Mouse (Mus musculus): ENCODE measurements around the gene Pbx4. TPM values are rescaled to one million over a fixed set of nuclear protein-coding genes. Genes with fewer than 3 reads are reported as not detected.

Gene Pbx4
- polyA plus RNA-seq, 1 experiment from 2014 or later: 8.8 TPM

- ATAC-seq (ENCODE audit: insufficient number of reproducible peaks, insufficient read depth, low FRiP score, low read depth): peak; percentile 14
- Histone ChIP-seq H3K27me3 (ENCODE audit: control insufficient read depth, insufficient read depth, low read length) (no peaks in the 10 kb centered on the region), H3K9ac (replicated peaks; ENCODE audit: low read depth, low read length) (peak within 1 kb of the TSS; percentile 68), H3K4me2 (replicated peaks; ENCODE audit: low read depth, low read length) (peak within 1 kb of the TSS; percentile 98), H3K27ac (ENCODE audit: low read length) (peak within 1 kb of the TSS; percentile 91), H3K4me3 (ENCODE audit: low read depth, low read length) (peak within 1 kb of the TSS; percentile 75), H3K36me3 (ENCODE audit: control insufficient read depth, insufficient read depth, low read length) (no peaks in the 10 kb centered on the region; the same call in 1 of the 2 replicates), H3K4me1 (ENCODE audit: control insufficient read depth, insufficient read depth, low read length) (peaks cover 11% of the 10 kb centered on the region; the same call in 1 of the 2 replicates), H3K9me3 (ENCODE audit: control insufficient read depth, low read depth, low read length) (no peaks in the 10 kb centered on the region)
- 3% methylated on average over 88 of the region's 89 CpGs for WGBS
These were observed 70.1 kb downstream of the Pbx4 start, which contains the start of the genes Tssk6, Ndufa13 and Yjefn3 for GRCm38 (mm10) chr8:69902163-69903062. Tssk6 (plus strand) TSS chr8:69902184. Ndufa13 (minus strand) TSS chr8:69902558. Yjefn3 (minus strand) TSS chr8:69902712.

- Histone ChIP-seq H3K4me3 (ENCODE audit: low read depth, low read length) (peak overlapping the region; percentile 75), H3K27ac (ENCODE audit: low read length) (peak overlapping the region; percentile 91), H3K9me3 (ENCODE audit: control insufficient read depth, low read depth, low read length) (no peaks in the 10 kb centered on the region), H3K36me3 (ENCODE audit: control insufficient read depth, insufficient read depth, low read length) (peaks cover 4% of the 10 kb centered on the region; the same call in 1 of the 2 replicates), H3K27me3 (ENCODE audit: control insufficient read depth, insufficient read depth, low read length) (no peaks in the 10 kb centered on the region), H3K9ac (replicated peaks; ENCODE audit: low read depth, low read length) (peak overlapping the region; percentile 65), H3K4me2 (replicated peaks; ENCODE audit: low read depth, low read length) (peak overlapping the region; percentile 98), H3K4me1 (ENCODE audit: control insufficient read depth, insufficient read depth, low read length) (peaks cover 11% of the 10 kb centered on the region; the same call in 1 of the 2 replicates)
- under 1% methylated on average over 45 of the region's 45 CpGs for WGBS
- peak; percentile 87 for ATAC-seq (ENCODE audit: insufficient number of reproducible peaks, insufficient read depth, low FRiP score, low read depth)
These were observed 70.8 kb downstream of the Pbx4 start for GRCm38 (mm10) chr8:69903063-69903542.

- Histone ChIP-seq H3K4me2 (replicated peaks; ENCODE audit: low read depth, low read length) (no peak overlapping the region), H3K4me1 (ENCODE audit: control insufficient read depth, insufficient read depth, low read length) (peaks cover 11% of the 10 kb centered on the region; the same call in 1 of the 2 replicates), H3K4me3 (ENCODE audit: low read depth, low read length) (peak overlapping the region; percentile 75; the same call in 1 of the 2 replicates), H3K27ac (ENCODE audit: low read length) (no peak overlapping the region), H3K27me3 (ENCODE audit: control insufficient read depth, insufficient read depth, low read length) (no peaks in the 10 kb centered on the region), H3K36me3 (ENCODE audit: control insufficient read depth, insufficient read depth, low read length) (peaks cover 7% of the 10 kb centered on the region; the same call in 1 of the 2 replicates), H3K9ac (replicated peaks; ENCODE audit: low read depth, low read length) (no peak overlapping the region), H3K9me3 (ENCODE audit: control insufficient read depth, low read depth, low read length) (no peaks in the 10 kb centered on the region)
- 78% methylated on average over 8 of the region's 8 CpGs for WGBS
- ATAC-seq (ENCODE audit: insufficient number of reproducible peaks, insufficient read depth, low FRiP score, low read depth): no peak
These were observed 71.8 kb downstream of the Pbx4 start for GRCm38 (mm10) chr8:69904096-69904495.

GRCm38 (mm10) chr8:69906260-69906659 is 74.0 kb downstream of the Pbx4 start:
- Histone ChIP-seq H3K27me3 (ENCODE audit: control insufficient read depth, insufficient read depth, low read length) (no peaks in the 10 kb centered on the region), H3K9me3 (ENCODE audit: control insufficient read depth, low read depth, low read length) (no peaks in the 10 kb centered on the region), H3K9ac (replicated peaks; ENCODE audit: low read depth, low read length) (no peak overlapping the region), H3K4me2 (replicated peaks; ENCODE audit: low read depth, low read length) (no peak overlapping the region), H3K36me3 (ENCODE audit: control insufficient read depth, insufficient read depth, low read length) (peaks cover 21% of the 10 kb centered on the region), H3K27ac (ENCODE audit: low read length) (no peak overlapping the region), H3K4me1 (ENCODE audit: control insufficient read depth, insufficient read depth, low read length) (0 out of 2 replicates have a peak, but pooled peaks cover 4% of the 10 kb centered on the region), H3K4me3 (ENCODE audit: low read depth, low read length) (no peak overlapping the region)
- WGBS: 94% methylated on average over 2 of the region's 2 CpGs
- no peak for ATAC-seq (ENCODE audit: insufficient number of reproducible peaks, insufficient read depth, low FRiP score, low read depth)

- no peak overlapping the region for H3K27ac ChIP-seq (ENCODE audit: low read length)
- H3K4me1 ChIP-seq (ENCODE audit: control insufficient read depth, insufficient read depth, low read length): 0 out of 2 replicates have a peak, but pooled peaks cover 2% of the 10 kb centered on the region
- no peak overlapping the region for H3K4me2 ChIP-seq (replicated peaks; ENCODE audit: low read depth, low read length)
- no peak overlapping the region for H3K4me3 ChIP-seq (ENCODE audit: low read depth, low read length)
- no peak overlapping the region for H3K9ac ChIP-seq (replicated peaks; ENCODE audit: low read depth, low read length)
- 86% methylated on average over 2 of the region's 2 CpGs for WGBS
- H3K9me3 ChIP-seq (ENCODE audit: control insufficient read depth, low read depth, low read length): no peaks in the 10 kb centered on the region
- no peaks in the 10 kb centered on the region for H3K27me3 ChIP-seq (ENCODE audit: control insufficient read depth, insufficient read depth, low read length)
- peaks cover 28% of the 10 kb centered on the region for H3K36me3 ChIP-seq (ENCODE audit: control insufficient read depth, insufficient read depth, low read length)
- ATAC-seq (ENCODE audit: insufficient number of reproducible peaks, insufficient read depth, low FRiP score, low read depth): no peak
These were observed 74.8 kb downstream of the Pbx4 start for GRCm38 (mm10) chr8:69907106-69907505.

GRCm38 (mm10) chr8:69911917-69912316 is 79.6 kb downstream of the Pbx4 start:
- H3K9me3 ChIP-seq (ENCODE audit: control insufficient read depth, low read depth, low read length): no peaks in the 10 kb centered on the region
- ATAC-seq (ENCODE audit: insufficient number of reproducible peaks, insufficient read depth, low FRiP score, low read depth): no peak
- H3K36me3 ChIP-seq (ENCODE audit: control insufficient read depth, insufficient read depth, low read length): peaks cover 56% of the 10 kb centered on the region
- WGBS: 94% methylated on average over 13 of the region's 13 CpGs
- no peaks in the 10 kb centered on the region for H3K4me1 ChIP-seq (ENCODE audit: control insufficient read depth, insufficient read depth, low read length)
- H3K4me3 ChIP-seq (ENCODE audit: low read depth, low read length): no peak overlapping the region
- H3K4me2 ChIP-seq (replicated peaks; ENCODE audit: low read depth, low read length): no peak overlapping the region
- no peaks in the 10 kb centered on the region for H3K27me3 ChIP-seq (ENCODE audit: control insufficient read depth, insufficient read depth, low read length)
- H3K9ac ChIP-seq (replicated peaks; ENCODE audit: low read depth, low read length): no peak overlapping the region
- H3K27ac ChIP-seq (ENCODE audit: low read length): no peak overlapping the region

GRCm38 (mm10) chr8:69912478-69913074 is 80.3 kb downstream of the Pbx4 start:
- no peak for ATAC-seq (ENCODE audit: insufficient number of reproducible peaks, insufficient read depth, low FRiP score, low read depth)
- Histone ChIP-seq H3K27me3 (ENCODE audit: control insufficient read depth, insufficient read depth, low read length) (no peaks in the 10 kb centered on the region), H3K27ac (ENCODE audit: low read length) (no peak overlapping the region), H3K36me3 (ENCODE audit: control insufficient read depth, insufficient read depth, low read length) (peaks cover 58% of the 10 kb centered on the region), H3K9ac (replicated peaks; ENCODE audit: low read depth, low read length) (no peak overlapping the region), H3K9me3 (ENCODE audit: control insufficient read depth, low read depth, low read length) (no peaks in the 10 kb centered on the region), H3K4me3 (ENCODE audit: low read depth, low read length) (no peak overlapping the region), H3K4me1 (ENCODE audit: control insufficient read depth, insufficient read depth, low read length) (no peaks in the 10 kb centered on the region), H3K4me2 (replicated peaks; ENCODE audit: low read depth, low read length) (no peak overlapping the region)
- WGBS: 90% methylated on average over 12 of the region's 12 CpGs

GRCm38 (mm10) chr8:69914526-69914925 is 82.2 kb downstream of the Pbx4 start:
- 83% methylated on average over 4 of the region's 4 CpGs for WGBS
- no peaks in the 10 kb centered on the region for H3K9me3 ChIP-seq (ENCODE audit: control insufficient read depth, low read depth, low read length)
- no peaks in the 10 kb centered on the region for H3K4me1 ChIP-seq (ENCODE audit: control insufficient read depth, insufficient read depth, low read length)
- ATAC-seq (ENCODE audit: insufficient number of reproducible peaks, insufficient read depth, low FRiP score, low read depth): no peak
- H3K9ac ChIP-seq (replicated peaks; ENCODE audit: low read depth, low read length): no peak overlapping the region
- H3K4me3 ChIP-seq (ENCODE audit: low read depth, low read length): no peak overlapping the region
- H3K4me2 ChIP-seq (replicated peaks; ENCODE audit: low read depth, low read length): no peak overlapping the region
- H3K36me3 ChIP-seq (ENCODE audit: control insufficient read depth, insufficient read depth, low read length): peaks cover 48% of the 10 kb centered on the region
- no peaks in the 10 kb centered on the region for H3K27me3 ChIP-seq (ENCODE audit: control insufficient read depth, insufficient read depth, low read length)
- H3K27ac ChIP-seq (ENCODE audit: low read length): no peak overlapping the region

All from stomach, embryonic 14.5 days (tissue).